Mouse (Mus musculus) CH12.LX (cell line): ENCODE measurements around the gene Sh3tc1. TPM values are rescaled to one million over a fixed set of nuclear protein-coding genes. Genes with fewer than 3 reads are reported as not detected.
A peak's percentile ranks its signal among the peaks of the same experiment; 100 is the strongest.

ENCODE experiments used
- DNase-seq: peaks from one replicate; pipeline ENCODE4 v3.0.0-alpha.2; 2013; ENCODE audit errors: extremely low read depth
- H3K27ac ChIP-seq: 2 replicates; pipeline ENCODE4 v1.5.1; 2012; ENCODE audit warnings: low read depth, mild to moderate bottlenecking, control low read depth, moderate library complexity; ENCODE audit not compliant: insufficient read depth
- H3K27me3 ChIP-seq: replicated peaks from 2 replicates; pipeline ENCODE3; 2012; ENCODE audit warnings: inconsistent platforms
- H3K36me3 ChIP-seq, 2 experiments: replicated peaks in 1 of 2; 2 replicates each; pipeline versions ENCODE3 to v1.6.1; 2012; ENCODE audit warnings: inconsistent platforms in 1 of 2, low read length in 1 of 2, mild to moderate bottlenecking in 1 of 2, mixed read lengths in 1 of 2, moderate library complexity in 1 of 2; ENCODE audit not compliant: control insufficient read depth in 1 of 2, insufficient read depth in 1 of 2
- H3K4me1 ChIP-seq, 2 experiments: 2 replicates each; pipeline ENCODE4 v1.6.1; 2012; ENCODE audit warnings: inconsistent platforms in 1 of 2, moderate library complexity in 1 of 2; ENCODE audit not compliant: insufficient read depth in 2 of 2, control insufficient read depth in 1 of 2
- H3K4me2 ChIP-seq: 2 replicates; pipeline ENCODE4 v1.6.1; 2012; ENCODE audit warnings: low read depth, mild to moderate bottlenecking, control low read depth; ENCODE audit not compliant: poor library complexity, insufficient read depth, severe bottlenecking
- H3K4me3 ChIP-seq, 3 experiments: fragments of 150-350 bp in 1 of 3; sonication (generic) in 1 of 3; replicated peaks in 1 of 3; 2 replicates each; pipeline versions ENCODE3 to v1.5.1; 2011 to 2012; ENCODE audit warnings: low read depth in 2 of 3, low read length in 2 of 3, mild to moderate bottlenecking in 2 of 3, moderate library complexity in 2 of 3, control low read depth in 1 of 3, improper control_type of control experiment in 1 of 3, inconsistent platforms in 1 of 3, mixed read lengths in 1 of 3; ENCODE audit not compliant: poor library complexity in 1 of 3
- H3K79me2 ChIP-seq: replicated peaks from 2 replicates; pipeline ENCODE4 v1.6.1; 2012; ENCODE audit warnings: mild to moderate bottlenecking, moderate library complexity; ENCODE audit not compliant: control insufficient read depth, poor library complexity, insufficient read depth, severe bottlenecking; ENCODE audit errors: extremely low read depth
- H3K9ac ChIP-seq: 2 replicates; pipeline ENCODE4 v1.6.1; 2012; ENCODE audit warnings: low read depth, mild to moderate bottlenecking, control low read depth, moderate library complexity; ENCODE audit not compliant: insufficient read depth
- H3K9me3 ChIP-seq: replicated peaks from 2 replicates; pipeline ENCODE3; 2012; ENCODE audit warnings: low read length, inconsistent platforms, mixed read lengths
- BHLHE40 ChIP-seq: IDR thresholded peaks from 2 replicates; pipeline ENCODE4 v1.6.1; 2011; ENCODE audit warnings: mild to moderate bottlenecking, low read depth, low read length, improper control_type of control experiment
- CTCF ChIP-seq, 2 experiments: IDR thresholded peaks in 1 of 2; conservative IDR thresholded peaks in 1 of 2; 2 replicates each; pipeline ENCODE4 v1.5.1; 2011 to 2012; ENCODE audit warnings: low read depth in 2 of 2, low read length in 2 of 2, improper control_type of control experiment in 1 of 2, inconsistent platforms in 1 of 2, mild to moderate bottlenecking in 1 of 2, moderate library complexity in 1 of 2
- E2F4 ChIP-seq: IDR thresholded peaks from 2 replicates; pipeline ENCODE4 v1.6.1; 2011; ENCODE audit warnings: low read depth, low read length, improper control_type of control experiment; ENCODE audit not compliant: insufficient replicate concordance
- ELF1 ChIP-seq: IDR thresholded peaks from 2 replicates; pipeline ENCODE4 v1.6.1; 2014; ENCODE audit warnings: low read depth, mild to moderate bottlenecking, inconsistent platforms, low read length, improper control_type of control experiment
- EP300 ChIP-seq: IDR thresholded peaks from 2 replicates; pipeline ENCODE4 v1.6.1; 2011; ENCODE audit warnings: low read length, improper control_type of control experiment
- ETS1 ChIP-seq: conservative IDR thresholded peaks from 2 replicates; pipeline ENCODE4 v1.6.1; 2012; ENCODE audit warnings: low read depth, mild to moderate bottlenecking, inconsistent platforms, low read length, improper control_type of control experiment, moderate library complexity
- GABPA ChIP-seq: IDR thresholded peaks from 2 replicates; pipeline ENCODE4 v1.6.1; 2012; ENCODE audit warnings: low read depth, low read length, improper control_type of control experiment, inconsistent platforms; ENCODE audit not compliant: insufficient replicate concordance
- HCFC1 ChIP-seq: IDR thresholded peaks from 2 replicates; pipeline ENCODE4 v1.6.1; 2012; ENCODE audit warnings: low read depth, mild to moderate bottlenecking, inconsistent platforms, low read length, improper control_type of control experiment
- IRF4 ChIP-seq: IDR thresholded peaks from 2 replicates; pipeline ENCODE4 v1.6.1; 2014; ENCODE audit warnings: low read depth, mild to moderate bottlenecking, inconsistent platforms, low read length, improper control_type of control experiment
- JUN ChIP-seq: IDR thresholded peaks from 2 replicates; pipeline ENCODE4 v1.6.1; 2011; ENCODE audit warnings: low read depth, mild to moderate bottlenecking, low read length, improper control_type of control experiment, moderate library complexity; ENCODE audit not compliant: insufficient read depth
- JUND ChIP-seq: conservative IDR thresholded peaks from 2 replicates; pipeline ENCODE4 v1.6.1; 2011; ENCODE audit warnings: low read depth, low read length, improper control_type of control experiment
- MAX ChIP-seq: IDR thresholded peaks from 2 replicates; pipeline ENCODE4 v1.6.1; 2011; ENCODE audit warnings: low read length, improper control_type of control experiment
- MEF2A ChIP-seq: IDR thresholded peaks from 2 replicates; pipeline ENCODE4 v1.6.1; 2014; ENCODE audit warnings: low read depth, mild to moderate bottlenecking, inconsistent platforms, low read length, improper control_type of control experiment, borderline replicate concordance
- MYC ChIP-seq: IDR thresholded peaks from 2 replicates; pipeline ENCODE4 v1.6.1; 2011; ENCODE audit warnings: low read depth, mild to moderate bottlenecking, improper control_type of control experiment, low read length
- NELFE ChIP-seq: IDR thresholded peaks from 2 replicates; pipeline ENCODE4 v1.6.1; 2011; ENCODE audit warnings: low read depth, low read length, improper control_type of control experiment
- NRF1 ChIP-seq: IDR thresholded peaks from 2 replicates; pipeline ENCODE4 v1.6.1; 2014; ENCODE audit warnings: low read depth, mild to moderate bottlenecking, inconsistent platforms, low read length, improper control_type of control experiment, moderate library complexity
- PAX5 ChIP-seq: IDR thresholded peaks from 2 replicates; pipeline ENCODE4 v1.6.1; 2012; ENCODE audit warnings: low read length, inconsistent platforms, mixed read lengths
- POLR2AphosphoS2 ChIP-seq: IDR thresholded peaks from 2 replicates; pipeline ENCODE4 v1.6.1; 2011; ENCODE audit warnings: low read depth, low read length, improper control_type of control experiment
- RCOR1 ChIP-seq: conservative IDR thresholded peaks from 2 replicates; pipeline ENCODE4 v1.6.1; 2012; ENCODE audit warnings: low read depth, mild to moderate bottlenecking, inconsistent platforms, low read length, improper control_type of control experiment
- TBP ChIP-seq: conservative IDR thresholded peaks from 2 replicates; pipeline ENCODE4 v1.6.1; 2011; ENCODE audit warnings: low read depth, low read length, improper control_type of control experiment
- UBTF ChIP-seq: IDR thresholded peaks from 2 replicates; pipeline ENCODE4 v1.6.1; 2012; ENCODE audit warnings: low read depth, mild to moderate bottlenecking, inconsistent platforms, low read length, improper control_type of control experiment, moderate library complexity
- USF2 ChIP-seq: conservative IDR thresholded peaks from 2 replicates; pipeline ENCODE4 v1.6.1; 2011; ENCODE audit warnings: low read depth, low read length, improper control_type of control experiment
- ZC3H11A ChIP-seq: IDR thresholded peaks from 2 replicates; pipeline ENCODE4 v1.6.1; 2012; ENCODE audit warnings: low read depth, mild to moderate bottlenecking, inconsistent platforms, low read length, improper control_type of control experiment
- ZMIZ1 ChIP-seq: IDR thresholded peaks from 2 replicates; pipeline ENCODE4 v1.6.1; 2012; ENCODE audit warnings: low read depth, mild to moderate bottlenecking, inconsistent platforms, low read length, improper control_type of control experiment
- dilution Hi-C: fragments of 300-500 bp; cut with MboI; formaldehyde crosslinking; loops from 2 replicates; pipeline ENCODE4 v1.14.3; 2020; ENCODE audit warnings: low sequenced_read_pairs; ENCODE audit not compliant: extremely low pct_unique_long_range_greater_than_20kb, extremely low pct_ligation_motif_present
- in situ Hi-C: fragments of 300-500 bp; cut with MboI; formaldehyde crosslinking; loops from 3 replicates; pipeline ENCODE4 v1.14.3; 2019; ENCODE audit warnings: low sequenced_read_pairs, low pct_ligation_motif_present, low pct_unique_long_range_greater_than_20kb, mixed read lengths
- polyA plus RNA-seq: library from polyadenylated mRNA; unstranded; fragments of >175 nt; gene quantifications from 2 replicates; pipeline ENCODE4 v1.2.1, GENCODE M21; 2012; ENCODE audit warnings: low read depth; ENCODE audit not compliant: insufficient read length
- total RNA-seq, 2 experiments: library from RNA; depleted of rRNA; stranded (reverse); fragments of 300-350 nt in 1 of 2; fragments of >200 nt in 1 of 2; gene quantifications; 2 replicates each; pipeline ENCODE4 v1.2.3; 2012 to 2014

Sh3tc1 gene
- total and polyA plus RNA-seq, 3 experiments: 0.85 to 2.3 (median 1.2) TPM

DNA sequence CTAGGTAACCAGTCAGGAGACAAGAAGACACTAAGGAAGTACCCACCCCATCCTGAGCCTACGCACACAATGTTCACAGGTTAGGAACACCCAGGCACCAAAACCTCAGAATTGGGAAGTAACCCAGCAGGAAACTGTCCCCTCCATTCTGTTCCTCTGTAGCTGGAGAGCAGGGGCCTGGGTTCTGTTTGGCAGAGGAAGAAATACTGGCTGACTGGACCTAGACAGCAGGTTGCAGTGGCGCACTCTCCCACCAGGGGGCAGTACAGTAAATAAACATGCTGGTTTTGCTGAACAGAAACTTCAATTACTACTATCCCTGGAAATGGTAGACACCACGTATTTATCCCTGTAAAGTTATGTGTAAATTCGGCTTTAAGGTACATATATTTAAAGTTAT is 7.1 kb upstream of the Sh3tc1 start (continued):
- TF ChIP-seq USF2 (no peak), BHLHE40 (no peak), JUND (0 out of 2 replicates have a peak, but pooled peaks have one; percentile 19), IRF4 (no peak; the same call in 1 of the 2 replicates), ETS1 (no peak), POLR2AphosphoS2 (no peak), RCOR1 (no peak), HCFC1 (no peak)

GRCm38 (mm10) chr5:35745406-35745805 is 5.6 kb upstream of the Sh3tc1 start:
- dilution Hi-C loops: no loop called here
- H3K4me2 ChIP-seq: no peak overlapping the region
- peaks cover 0 to 18% of the 10 kb centered on the region in 2 experiments; a peak in 2 of 4 replicates for H3K4me1 ChIP-seq
- peaks cover 9% of the 10 kb centered on the region for H3K27me3 ChIP-seq
- H3K36me3 ChIP-seq: no peaks in the 10 kb centered on the region
- H3K4me3 ChIP-seq: no peak overlapping the region
- no peak for DNase-seq
- in situ Hi-C loops: no loop called here
- TF ChIP-seq PAX5 (no peak), MAX (no peak), EP300 (no peak), NRF1 (no peak), E2F4 (no peak)
- TF ChIP-seq, all 38 proteins: peak for 0
- H3K27ac ChIP-seq: no peak overlapping the region
- H3K9me3 ChIP-seq: no peaks in the 10 kb centered on the region
- H3K9ac ChIP-seq: no peak overlapping the region
- no peaks in the 10 kb centered on the region for H3K79me2 ChIP-seq

DNA sequence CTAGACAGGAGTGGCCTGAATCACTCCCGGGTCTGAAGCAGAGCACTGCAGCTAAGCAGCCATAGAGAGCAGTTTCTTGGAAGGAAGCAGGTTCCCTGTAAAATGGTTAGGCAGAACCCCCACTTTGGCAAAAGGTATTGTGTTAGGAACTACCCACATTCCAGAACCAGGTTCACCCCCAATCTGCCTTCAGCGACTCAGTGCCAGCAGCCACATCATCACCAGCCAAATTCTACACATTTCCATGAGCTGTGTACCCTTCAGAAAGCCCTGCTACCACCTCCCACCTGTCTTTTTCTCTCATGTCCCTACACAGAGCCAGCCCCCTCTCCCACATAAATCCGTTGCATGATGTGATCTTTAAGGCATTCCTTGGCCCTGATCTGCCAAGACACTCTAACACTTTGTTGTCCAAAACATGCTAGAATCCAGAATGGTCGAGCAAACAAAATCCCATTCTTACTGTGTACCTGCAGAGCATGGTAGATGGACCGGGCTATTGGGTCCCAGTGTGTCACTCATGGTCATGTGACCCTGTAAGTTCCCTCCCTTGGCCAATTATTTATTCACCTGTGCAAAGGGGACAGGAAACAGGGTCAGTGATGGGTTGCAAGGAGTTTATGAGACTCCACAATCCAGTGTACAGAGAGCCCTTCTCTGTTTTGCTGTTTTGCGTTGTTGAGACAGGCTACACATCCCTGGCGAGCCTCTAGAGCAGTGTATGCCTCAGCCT is 4.4 kb upstream of the Sh3tc1 start:
- no peaks in the 10 kb centered on the region for H3K36me3 ChIP-seq
- H3K79me2 ChIP-seq: no peaks in the 10 kb centered on the region
- peaks cover 6% of the 10 kb centered on the region for H3K27me3 ChIP-seq
- H3K9me3 ChIP-seq: no peaks in the 10 kb centered on the region
- no peak overlapping the region for H3K27ac ChIP-seq
- DNase-seq: no peak
- in situ Hi-C loops (no loop called here), dilution Hi-C loops (no loop called here)
- H3K4me2 ChIP-seq: no peak overlapping the region
- no peak overlapping the region for H3K9ac ChIP-seq
- no peak overlapping the region for H3K4me3 ChIP-seq
- no peak for TF ChIP-seq JUND
- TF ChIP-seq MEF2A: no peak
- TF ChIP-seq ZMIZ1: no peak
- TF ChIP-seq HCFC1: no peak
- TF ChIP-seq TBP: no peak
- TF ChIP-seq JUN: no peak
- TF ChIP-seq NELFE: no peak
- TF ChIP-seq BHLHE40: no peak
- no peak for TF ChIP-seq E2F4
- TF ChIP-seq EP300: no peak
- no peak for TF ChIP-seq GABPA
- no peak for TF ChIP-seq USF2
- no peak for TF ChIP-seq ELF1
- TF ChIP-seq PAX5: no peak
- TF ChIP-seq POLR2AphosphoS2: no peak
- no peak for TF ChIP-seq MYC
- no peak for TF ChIP-seq ZC3H11A
- no peak for TF ChIP-seq IRF4
- no peak for TF ChIP-seq UBTF
- TF ChIP-seq CTCF (conservative IDR thresholded peaks at IDR 0.05 in 1 of 2, IDR thresholded peaks at IDR 0.05 in 1 of 2; ENCODE audit: low read depth in 2 of 2, low read length in 2 of 2): no peak
- H3K4me1 ChIP-seq: peaks cover 0 to 23% of the 10 kb centered on the region in 2 experiments; a peak in 2 of 4 replicates
